Comparison of ENCODE assay signal across 21 mouse cellular contexts in genomic region chr9:90265322-90266039, GRCm38 (mm10). TPM values are rescaled to one million over a fixed set of nuclear protein-coding genes. Genes with fewer than 3 reads are reported as not detected.
A peak's percentile ranks its signal among the peaks of the same experiment; 100 is the strongest.
DNase-seq lines count a peak whose midpoint lies in the region; ATAC-seq lines count a peak whose summit lies in the region.
"Had no signal": no experiment of that assay in that cellular context is flagged by ENCODE, and none has a peak within 500 bp of the region (broad histone marks: within the 10 kb centered on the region; RNA-seq: fewer than 3 reads in every experiment).

No protein-coding gene starts in this region.

- H3K4me2 ChIP-seq in liver, embryonic 13.5 days = no peak overlapping the region
- no peak overlapping the region for H3K4me2 ChIP-seq in liver, embryonic 11.5 days
- no peak overlapping the region for H3K4me2 ChIP-seq in midbrain, embryonic 13.5 days (replicated peaks)
- H3K4me2 ChIP-seq: forebrain, embryonic 15.5 days; hindbrain, embryonic 13.5 days; intestine, embryonic 15.5 days; kidney, embryonic 15.5 days had no signal

- peak; percentile 74 for ATAC-seq in frontal cortex, adult (ENCODE audit: low TSS enrichment)
- ATAC-seq in liver, embryonic 13.5 days (ENCODE audit: low read depth) = no peak
- ATAC-seq in liver, embryonic 11.5 days (replicated peaks; ENCODE audit: low FRiP score) = no peak
- ATAC-seq in midbrain, embryonic 13.5 days = no peak
- ATAC-seq: forebrain, embryonic 15.5 days; intestine, embryonic 15.5 days; midbrain, embryonic 16.5 days had no signal

- H3K36me3 ChIP-seq in liver, embryonic 13.5 days = peaks cover 43% of the 10 kb centered on the region
- H3K36me3 ChIP-seq in liver, embryonic 11.5 days (ENCODE audit: control insufficient read depth, insufficient read depth, low read length) = no peaks in the 10 kb centered on the region
- H3K36me3 ChIP-seq in midbrain, embryonic 13.5 days = no peaks in the 10 kb centered on the region
- H3K36me3 ChIP-seq: forebrain, embryonic 15.5 days; heart, embryonic 10.5 days; intestine, embryonic 15.5 days had no signal

- no peak overlapping the region for H3K4me3 ChIP-seq in liver, embryonic 13.5 days (replicated peaks)
- no peak overlapping the region for H3K4me3 ChIP-seq in liver, embryonic 11.5 days (ENCODE audit: low read depth, low read length)
- H3K4me3 ChIP-seq in midbrain, embryonic 13.5 days (replicated peaks) = no peak overlapping the region
- H3K4me3 ChIP-seq: erythroblast, embryonic 14.5 days; forebrain, embryonic 15.5 days; heart, embryonic 10.5 days; hindbrain, embryonic 13.5 days; intestine, embryonic 15.5 days; kidney, embryonic 15.5 days had no signal

- H3K27me3 ChIP-seq in liver, embryonic 13.5 days = no peaks in the 10 kb centered on the region
- H3K27me3 ChIP-seq in liver, embryonic 11.5 days (replicated peaks; ENCODE audit: control insufficient read depth, insufficient read depth, low read length) = no peaks in the 10 kb centered on the region
- no peaks in the 10 kb centered on the region for H3K27me3 ChIP-seq in midbrain, embryonic 13.5 days
- H3K27me3 ChIP-seq: forebrain, embryonic 15.5 days; hindbrain, embryonic 13.5 days; intestine, embryonic 15.5 days; kidney, embryonic 15.5 days had no signal

- DNase-seq in frontal cortex, postnatal 25 days (ENCODE audit: low spot score in 2 of 2) = no peak
- DNase-seq in liver, embryonic 13.5 days = no peak
- no peak for DNase-seq in liver, embryonic 11.5 days (ENCODE audit: low spot score)
- DNase-seq in urinary bladder, postnatal 25 days (ENCODE audit: low spot score) = peak; percentile 0
- DNase-seq in urinary bladder, postnatal 36 days (ENCODE audit: low spot score in 2 of 2) = no peak
- DNase-seq in embryo, embryonic 10 days (ENCODE audit: low spot score) = no peak
- DNase-seq: cerebellum, postnatal 10 days; embryo, embryonic 11 days; heart, postnatal 10 days; layer of hippocampus, postnatal 36 days; left cerebral cortex, postnatal 4 days; right cerebral cortex, postnatal 4 days had no signal

- no peak overlapping the region for H3K9ac ChIP-seq in liver, embryonic 13.5 days
- no peak overlapping the region for H3K9ac ChIP-seq in liver, embryonic 11.5 days (ENCODE audit: low read depth, low read length)
- H3K9ac ChIP-seq in midbrain, embryonic 13.5 days (replicated peaks) = no peak overlapping the region
- H3K9ac ChIP-seq: forebrain, embryonic 15.5 days; hindbrain, embryonic 13.5 days; intestine, embryonic 15.5 days; kidney, embryonic 15.5 days had no signal

- H3K9me3 ChIP-seq in liver, embryonic 13.5 days (replicated peaks) = no peaks in the 10 kb centered on the region
- H3K9me3 ChIP-seq in liver, embryonic 11.5 days (ENCODE audit: control insufficient read depth, low read length) = no peaks in the 10 kb centered on the region
- no peaks in the 10 kb centered on the region for H3K9me3 ChIP-seq in midbrain, embryonic 13.5 days
- H3K9me3 ChIP-seq: forebrain, embryonic 15.5 days; heart, embryonic 10.5 days; hindbrain, embryonic 13.5 days; intestine, embryonic 15.5 days; kidney, embryonic 15.5 days had no signal

- H3K4me1 ChIP-seq in liver, embryonic 13.5 days (replicated peaks) = peaks cover 96% of the 10 kb centered on the region
- H3K4me1 ChIP-seq in liver, embryonic 11.5 days (replicated peaks; ENCODE audit: control insufficient read depth, insufficient read depth, low read length) = peaks cover 39% of the 10 kb centered on the region
- peaks cover 13% of the 10 kb centered on the region for H3K4me1 ChIP-seq in midbrain, embryonic 13.5 days (replicated peaks)

- 75% methylated on average over 5 of the region's 5 CpGs for WGBS in liver, embryonic 13.5 days (ENCODE audit: insufficient replicate concordance)
- 89% methylated on average over 5 of the region's 5 CpGs for WGBS in liver, embryonic 11.5 days
- WGBS in midbrain, embryonic 13.5 days = 89% methylated on average over 5 of the region's 5 CpGs

- H3K27ac ChIP-seq in liver, embryonic 13.5 days = peak overlapping the region; percentile 63
- H3K27ac ChIP-seq in liver, embryonic 11.5 days (ENCODE audit: low read depth, low read length) = no peak overlapping the region
- no peak overlapping the region for H3K27ac ChIP-seq in midbrain, embryonic 13.5 days
- H3K27ac ChIP-seq: forebrain, embryonic 15.5 days; heart, embryonic 10.5 days; hindbrain, embryonic 13.5 days; intestine, embryonic 15.5 days; kidney, embryonic 15.5 days had no signal

RNA-seq across cellular contexts. Expression of gene Tbc1d2b, which starts 5.1 kb away (rescaled TPM):
- polyA plus RNA-seq in liver, embryonic 13.5 days (2015; fragmentation: Nextera tagmentation; extraction: Ambion mirVana) = 6.5 and 8.2 TPM in 2 replicates
- polyA plus RNA-seq in liver, embryonic 11.5 days (2014; fragmentation: Nextera tagmentation; extraction: Ambion mirVana) = 13.2 and 14.2 TPM in 2 replicates
- 5.3 and 5.9 TPM in 2 replicates for polyA plus RNA-seq in midbrain, embryonic 13.5 days (2015; fragmentation: Nextera tagmentation; extraction: Ambion mirVana)
